Mouse (Mus musculus) liver, adult (tissue): ENCODE results near the gene Aff1.

Experiments used
- GATA4 ChIP-seq: IDR thresholded peaks from 2 replicates; pipeline ENCODE4 v1.6.1; 2014; ENCODE audit warnings: mild to moderate bottlenecking, low read length; ENCODE audit not compliant: insufficient replicate concordance

Gene Aff1

DNA sequence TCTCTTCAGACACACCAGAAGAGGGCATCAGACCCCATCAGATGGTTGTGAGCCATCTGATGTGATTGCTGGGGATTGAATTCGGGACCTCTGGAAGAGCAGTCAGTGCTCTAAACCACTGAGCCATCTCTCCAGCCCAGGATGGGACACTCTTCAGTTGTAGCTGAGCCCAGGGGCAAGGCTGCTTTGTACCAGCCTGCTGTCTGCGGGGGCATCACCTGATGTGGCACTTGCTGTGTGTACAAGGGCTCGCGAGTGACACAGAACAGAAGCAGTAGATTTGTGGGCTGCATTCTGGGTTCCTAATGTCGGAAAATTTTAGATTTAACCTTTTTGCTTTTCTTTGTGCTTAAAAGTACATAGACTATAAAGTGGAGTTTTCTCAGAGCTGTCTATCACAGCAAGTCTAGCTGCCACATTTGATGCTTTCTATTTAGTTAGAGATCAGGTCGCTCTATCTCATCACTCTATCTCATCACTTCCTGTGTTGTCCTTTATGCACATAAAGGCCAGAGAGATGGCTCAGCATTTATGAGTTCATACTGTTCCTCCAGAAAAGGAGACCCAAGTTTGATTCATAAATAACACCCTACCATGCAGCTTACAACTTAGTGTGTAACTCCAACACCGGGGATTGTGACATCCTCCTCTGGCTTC lies 117.6 kb downstream of the Aff1 start:
- TF ChIP-seq GATA4 = no peak

DNA sequence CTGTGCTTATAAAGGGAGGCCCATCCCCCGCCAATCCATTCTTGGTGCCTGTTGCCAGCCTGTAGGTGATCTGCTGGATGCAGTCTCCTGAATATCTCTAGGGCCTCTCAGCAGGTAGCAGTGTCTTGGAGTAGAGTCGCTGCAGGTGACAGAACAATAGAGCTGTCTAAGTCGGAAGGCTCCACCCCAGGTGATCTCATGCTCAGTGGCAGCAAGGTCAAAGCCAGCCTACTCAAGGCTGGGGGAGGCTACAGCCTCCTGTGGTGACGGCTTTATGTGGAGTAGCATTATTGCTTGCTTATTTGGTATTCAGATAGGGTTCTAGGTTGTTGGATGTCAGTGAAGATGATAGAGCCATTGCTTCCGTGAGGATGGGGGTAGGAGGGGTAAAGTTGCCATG lies 121.1 kb downstream of the Aff1 start:
- TF ChIP-seq GATA4 = no peak

DNA sequence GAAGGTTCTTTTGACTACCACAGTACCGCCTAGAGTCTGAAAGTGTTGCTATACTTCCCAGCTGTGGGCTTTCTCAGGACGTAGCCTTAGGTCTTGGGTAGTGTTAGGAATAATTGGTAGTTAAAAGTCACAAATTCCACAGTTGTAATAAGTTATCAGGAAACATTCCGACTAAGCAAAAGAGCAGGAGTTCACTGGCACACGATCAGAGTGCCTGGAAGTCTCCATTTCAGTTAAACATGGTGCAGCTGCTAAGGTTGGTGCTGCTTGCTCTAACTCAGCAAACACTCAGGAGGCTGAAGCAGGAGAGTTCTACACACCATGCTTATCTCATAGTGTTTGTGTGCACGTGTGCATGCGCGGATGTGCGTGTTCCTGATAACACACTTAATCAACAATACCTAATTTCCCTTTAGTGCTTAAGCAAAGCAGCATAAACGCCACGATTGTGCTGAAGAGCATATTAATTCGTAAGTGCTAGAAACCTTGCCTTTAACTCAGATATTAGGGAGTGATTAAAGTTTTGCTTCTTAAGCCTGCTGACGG lies 121.9 kb downstream of the Aff1 start:
- no peak for TF ChIP-seq GATA4

DNA sequence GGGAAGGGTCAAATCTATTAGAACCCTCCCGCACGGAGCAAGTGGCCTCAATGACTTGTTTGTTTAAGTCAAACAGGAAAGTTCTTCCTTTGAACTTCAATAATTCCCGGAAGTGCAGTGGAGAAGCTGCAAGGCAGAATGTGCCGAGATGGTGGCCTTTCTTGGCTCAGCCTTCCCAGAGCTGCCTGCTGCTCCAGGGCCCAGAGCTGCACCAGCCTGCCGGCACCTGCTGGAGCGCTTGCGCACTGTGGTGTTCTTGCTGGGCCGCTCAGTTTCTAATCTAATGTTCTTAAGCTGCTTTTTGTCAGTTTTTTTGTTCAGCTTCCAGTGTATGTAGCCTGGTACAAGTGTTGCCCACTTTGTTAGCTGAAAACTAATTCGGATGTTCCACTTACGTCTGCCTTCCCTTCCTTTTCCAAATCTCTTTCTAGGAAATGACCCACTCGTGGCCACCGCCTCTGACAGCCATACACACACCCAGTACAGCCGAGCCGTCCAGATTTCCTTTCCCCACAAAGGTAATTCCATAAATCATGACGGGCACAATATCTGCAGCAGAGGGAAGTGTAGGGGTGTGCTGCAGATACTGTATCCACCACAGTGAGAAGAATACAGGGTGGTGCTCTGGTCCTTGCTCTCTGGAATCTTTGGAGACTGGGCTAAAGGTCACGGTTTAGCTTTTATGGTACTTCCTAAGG lies 122.5 kb downstream of the Aff1 start:
- peak; percentile 46; the same call in 1 of the 2 replicates for TF ChIP-seq GATA4

DNA sequence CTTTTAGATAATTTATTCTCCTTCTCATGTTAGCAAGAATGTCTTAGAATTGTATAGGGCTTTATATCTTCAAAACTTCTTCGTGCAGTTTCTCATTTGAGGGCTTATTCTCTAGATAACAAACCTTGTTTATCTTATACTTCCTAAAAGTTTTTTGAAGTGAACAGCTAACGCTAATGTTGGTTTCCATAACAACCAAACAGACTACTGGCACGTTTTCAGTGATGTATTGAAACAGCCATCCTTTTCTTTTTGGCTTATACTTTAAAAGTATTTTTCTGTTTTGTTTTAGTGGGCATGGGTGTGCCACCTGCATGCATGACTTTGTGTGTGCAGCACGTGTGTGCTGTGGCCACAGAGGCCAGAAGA lies 123.1 kb downstream of the Aff1 start:
- no peak for TF ChIP-seq GATA4

DNA sequence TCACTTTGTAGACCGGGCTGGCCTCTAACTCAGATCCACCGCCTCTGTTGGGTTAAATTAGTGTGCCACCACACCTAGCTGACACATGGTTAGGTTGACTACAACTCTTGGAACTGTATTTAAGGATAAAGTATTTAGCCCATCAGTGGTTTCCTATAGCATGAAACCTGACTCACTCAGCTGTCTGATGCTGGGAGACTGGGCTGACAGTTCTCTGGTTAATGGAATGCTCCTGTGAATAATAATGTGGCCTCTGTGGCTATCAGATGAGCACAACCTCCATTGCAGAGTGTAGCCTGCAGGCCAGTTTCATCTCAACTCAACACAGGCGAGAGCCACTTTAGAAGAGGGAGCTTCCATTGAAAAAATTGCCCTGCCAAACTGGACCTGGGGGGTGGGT lies 124.5 kb downstream of the Aff1 start:
- no peak for TF ChIP-seq GATA4

DNA sequence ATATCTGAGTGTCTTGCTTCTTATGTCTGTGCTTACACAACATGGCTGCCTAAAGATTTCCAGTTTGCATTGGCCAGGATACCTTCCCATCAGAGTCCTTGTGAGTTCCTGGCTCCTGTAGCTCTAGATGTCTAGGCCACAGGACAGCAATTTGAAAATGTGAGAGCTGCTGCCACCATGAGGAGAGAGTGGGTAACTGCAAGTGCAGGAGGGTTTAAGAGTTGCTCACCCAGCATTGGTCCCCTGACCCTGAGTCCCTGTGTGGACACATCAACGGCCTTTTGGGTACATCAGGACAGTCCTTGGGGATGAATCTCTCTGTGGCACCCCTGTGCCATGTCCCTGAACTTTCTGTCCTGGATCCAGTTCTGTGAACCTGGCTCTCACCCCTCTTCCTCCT lies 125.6 kb downstream of the Aff1 start:
- no peak for TF ChIP-seq GATA4

DNA sequence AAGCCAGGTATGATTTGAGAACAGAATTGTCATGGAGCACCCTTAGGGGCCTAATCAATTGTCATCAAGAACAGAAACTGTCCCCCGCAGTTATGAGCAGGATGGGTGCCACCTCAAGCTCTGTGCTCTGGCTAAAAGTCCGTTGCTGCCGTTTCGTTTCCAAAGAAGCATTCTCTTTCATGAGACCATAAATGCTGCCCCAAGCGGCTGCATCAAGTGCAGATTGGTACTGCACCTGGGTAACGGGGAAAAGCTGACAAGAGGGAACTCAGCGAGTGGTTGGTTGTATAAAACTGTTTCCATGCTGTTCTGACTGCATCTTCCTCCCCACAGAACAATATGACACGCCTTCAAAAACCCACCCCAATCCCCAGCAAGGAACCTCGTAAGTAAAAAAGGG lies 126.4 kb downstream of the Aff1 start:
- TF ChIP-seq GATA4 = no peak

DNA sequence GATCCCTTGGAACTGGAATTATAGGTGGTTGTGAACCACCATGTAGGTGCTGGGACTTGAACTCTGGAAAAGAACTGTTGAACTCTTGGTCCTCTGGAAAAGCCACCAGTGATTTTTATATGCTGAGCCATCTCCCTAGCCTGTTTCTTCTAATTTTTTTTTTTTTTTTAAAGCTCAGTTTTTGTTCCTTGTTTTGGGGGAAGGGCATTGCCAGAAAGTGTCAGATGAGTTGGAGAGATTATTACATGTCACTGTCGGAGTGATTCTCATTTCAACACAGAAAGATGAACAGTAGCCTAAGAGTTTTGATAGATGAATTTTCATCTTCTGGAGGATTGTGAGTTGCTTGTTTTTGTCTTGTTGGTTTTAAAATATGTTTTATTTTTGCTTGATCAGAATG lies 127.5 kb downstream of the Aff1 start:
- no peak for TF ChIP-seq GATA4

DNA sequence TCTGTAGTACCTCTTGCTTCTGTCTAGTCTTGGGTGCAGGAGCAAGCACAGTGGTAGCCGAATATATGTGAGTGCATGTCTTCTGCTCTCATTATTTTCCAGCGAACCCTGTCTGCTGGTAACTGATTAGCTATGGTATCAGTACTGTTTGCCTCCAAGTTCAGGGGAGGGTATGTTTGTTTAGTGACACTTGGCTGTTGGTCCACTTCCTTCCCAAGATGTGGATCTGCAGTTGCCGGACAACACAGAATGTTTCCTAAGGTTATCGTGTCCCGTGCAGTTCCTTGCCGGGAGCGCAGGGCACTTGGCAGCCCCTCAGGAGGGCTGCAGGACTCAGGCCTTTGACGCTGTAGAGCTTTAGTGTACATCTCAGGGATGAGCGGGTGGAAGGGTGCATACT lies 128.9 kb downstream of the Aff1 start:
- peak; percentile 98 for TF ChIP-seq GATA4

DNA sequence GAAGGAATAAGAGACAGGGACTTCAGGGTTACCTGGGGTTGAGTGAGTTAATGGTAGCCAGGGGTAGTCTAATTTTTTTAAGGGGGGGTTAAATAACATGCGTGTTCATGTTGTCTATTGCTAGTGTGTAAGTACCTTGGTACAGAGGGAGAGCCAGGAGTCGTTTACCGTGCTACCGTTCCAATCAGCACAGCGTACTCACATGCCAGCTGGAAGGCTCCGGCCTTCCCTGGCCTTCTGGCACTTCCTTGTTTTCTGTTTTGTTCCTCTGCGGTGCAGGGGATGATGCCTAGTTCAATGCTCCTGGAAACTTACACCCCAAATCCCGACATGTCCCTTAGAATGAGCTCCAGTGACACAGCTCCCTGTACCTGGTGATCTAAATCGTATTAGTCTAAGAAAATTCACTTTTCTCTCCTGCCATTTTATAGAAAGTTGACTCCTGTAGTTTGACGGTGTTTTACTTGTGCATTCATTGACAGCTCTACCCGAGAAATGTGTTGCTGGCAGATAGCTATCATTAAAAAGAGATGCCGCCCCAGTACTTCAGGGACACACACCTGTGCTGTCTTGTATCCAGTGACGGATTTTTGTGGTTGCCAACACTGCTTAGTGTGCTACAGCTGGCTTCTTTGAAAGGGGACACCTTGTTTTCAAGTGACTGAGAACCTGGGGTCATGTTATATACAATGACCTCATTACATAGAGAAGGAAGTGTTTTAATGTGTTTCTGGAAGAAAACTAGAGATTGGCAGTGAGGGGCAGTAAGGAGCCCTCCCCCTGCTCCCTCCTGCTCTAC lies 129.5 kb downstream of the Aff1 start:
- no peak for TF ChIP-seq GATA4

DNA sequence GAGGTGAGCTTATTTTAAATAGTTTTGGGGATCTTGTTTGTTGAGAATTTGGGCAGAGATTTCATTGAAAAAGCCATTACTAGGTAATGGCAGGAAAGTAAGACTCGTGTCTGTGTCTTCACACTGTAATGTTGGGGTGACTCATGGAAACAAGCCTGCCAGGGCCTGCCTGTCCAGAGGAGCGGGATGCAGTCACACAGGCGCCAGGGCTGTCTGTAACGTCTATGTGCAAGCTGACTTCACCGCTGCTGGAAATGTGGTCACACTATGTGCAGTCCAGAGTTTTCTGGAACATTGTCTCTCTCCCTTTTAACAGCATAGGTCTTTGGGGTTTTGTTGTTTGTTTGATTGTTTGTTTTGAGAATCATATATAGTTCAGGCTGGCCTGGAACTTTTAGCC lies 130.8 kb downstream of the Aff1 start:
- TF ChIP-seq GATA4 = no peak

DNA sequence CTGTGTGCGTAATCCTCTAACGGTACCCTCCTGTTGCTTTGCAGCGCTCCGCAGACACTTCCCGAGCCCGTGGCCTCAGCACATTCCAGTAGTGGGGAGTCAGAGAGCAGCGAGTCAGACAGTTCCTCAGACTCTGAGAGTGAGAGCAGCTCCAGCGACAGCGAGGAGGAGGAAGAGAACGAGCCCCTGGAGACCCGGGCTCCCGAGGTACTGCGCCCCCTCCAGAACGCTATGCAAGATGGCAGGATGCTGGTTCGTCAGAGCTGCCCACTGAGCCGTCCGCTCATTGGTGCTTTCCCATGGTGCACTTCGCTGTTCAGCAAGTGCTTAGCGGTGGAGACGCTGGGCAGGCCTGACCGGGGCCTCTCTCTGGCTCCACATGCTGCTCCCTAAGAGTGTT lies 136.1 kb downstream of the Aff1 start:
- no peak for TF ChIP-seq GATA4

DNA sequence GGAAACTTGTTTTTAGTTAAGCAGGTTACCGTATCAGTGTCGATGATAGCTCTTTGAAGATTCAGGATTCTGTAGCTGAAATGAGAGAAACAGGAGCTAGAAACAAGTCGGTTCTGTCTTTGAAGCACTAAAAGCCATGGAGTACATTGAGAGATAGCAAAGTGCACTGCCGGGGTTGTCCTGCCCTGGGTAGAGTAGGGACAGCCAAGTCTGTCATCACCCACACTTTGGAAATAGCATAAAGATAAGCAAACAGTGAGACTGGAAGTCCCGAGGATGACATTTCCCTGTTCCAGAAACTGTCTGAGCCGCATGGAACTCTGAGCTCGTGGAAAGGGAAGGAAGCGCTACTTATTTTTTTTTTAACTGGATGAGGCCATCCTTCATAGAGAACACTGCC lies 136.6 kb downstream of the Aff1 start:
- peak; percentile 96; the same call in 1 of the 2 replicates for TF ChIP-seq GATA4

DNA sequence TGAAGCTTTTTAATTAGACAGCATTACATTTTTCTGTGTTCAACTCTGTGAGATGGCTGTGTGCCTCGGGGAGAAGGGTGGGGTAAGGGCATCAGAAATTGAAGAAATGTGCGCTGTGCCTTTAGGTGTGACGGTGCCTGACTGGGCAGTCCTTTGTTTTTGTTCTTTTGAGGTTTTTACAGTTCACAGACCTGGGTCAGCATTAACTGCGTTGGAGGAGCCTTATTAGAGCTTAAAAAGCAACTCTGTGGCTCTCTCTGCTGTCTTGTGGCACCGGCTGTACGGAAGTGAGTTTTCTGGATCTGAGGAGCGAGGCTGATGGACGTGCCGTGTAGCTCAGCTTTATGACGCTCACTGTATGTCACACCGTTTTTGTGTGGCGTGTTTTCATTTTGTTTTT lies 137.0 kb downstream of the Aff1 start:
- no peak for TF ChIP-seq GATA4

DNA sequence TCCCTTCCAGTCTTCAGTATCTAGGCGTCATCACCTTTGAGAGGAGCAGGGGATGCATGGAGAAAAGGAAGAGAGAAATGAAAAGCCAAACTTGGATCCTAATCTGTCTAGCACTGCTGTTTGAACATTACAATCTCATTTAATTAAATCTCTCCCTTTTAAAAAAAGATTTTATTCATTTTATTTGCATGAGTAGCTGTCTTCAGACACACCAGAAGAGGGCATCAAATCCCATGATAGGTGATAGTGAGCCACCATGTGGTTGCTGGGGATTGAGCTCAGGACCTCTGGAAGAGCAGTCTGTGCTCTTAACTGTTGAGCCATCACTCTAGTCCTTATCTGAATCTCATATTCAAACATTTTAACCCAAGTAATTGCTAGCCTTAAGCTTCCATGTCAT lies 138.7 kb downstream of the Aff1 start:
- no peak for TF ChIP-seq GATA4
